Mouse (Mus musculus) liver, embryonic 13.5 days (tissue): ENCODE results near the gene Mgme1. TPM values are rescaled to one million over a fixed set of nuclear protein-coding genes. Genes with fewer than 3 reads are reported as not detected.
A peak's percentile ranks its signal among the peaks of the same experiment; 100 is the strongest.

Experiments
- ATAC-seq: fragments of 200-750 bp; cut with Nextera tagmentation; 2 replicates; pipeline ENCODE4 v1.8.0; 2017; ENCODE audit warnings: low read depth, mild to moderate bottlenecking, moderate number of reproducible peaks, moderate library complexity
- DNase-seq: peaks from one replicate; pipeline ENCODE4 v3.0.0; 2022
- H3K27ac ChIP-seq: fragments of 300-500 bp; sonication (generic); 2 replicates; pipeline ENCODE4 v1.5.1; 2015; ENCODE audit warnings: moderate library complexity, mild to moderate bottlenecking, inconsistent platforms
- H3K27me3 ChIP-seq: fragments of 300-500 bp; sonication (generic); 2 replicates; pipeline ENCODE4 v1.6.1; 2015; ENCODE audit warnings: mild to moderate bottlenecking, inconsistent platforms
- H3K36me3 ChIP-seq: fragments of 300-500 bp; sonication (generic); 2 replicates; pipeline ENCODE4 v1.6.1; 2015; ENCODE audit warnings: mild to moderate bottlenecking, inconsistent platforms
- H3K4me1 ChIP-seq: fragments of 300-500 bp; sonication (generic); replicated peaks from 2 replicates; pipeline ENCODE4 v1.6.1; 2015; ENCODE audit warnings: inconsistent platforms
- H3K4me2 ChIP-seq: fragments of 300-500 bp; sonication (generic); 2 replicates; pipeline ENCODE4 v1.6.1; 2015; ENCODE audit warnings: inconsistent platforms, mild to moderate bottlenecking, moderate library complexity
- H3K4me3 ChIP-seq: fragments of 300-500 bp; sonication (generic); replicated peaks from 2 replicates; pipeline ENCODE4 v1.5.1; 2015; ENCODE audit warnings: mild to moderate bottlenecking, inconsistent platforms
- H3K9ac ChIP-seq: fragments of 300-500 bp; sonication (generic); 2 replicates; pipeline ENCODE4 v1.6.1; 2015; ENCODE audit warnings: mild to moderate bottlenecking, inconsistent platforms
- H3K9me3 ChIP-seq: fragments of 300-500 bp; sonication (generic); replicated peaks from 2 replicates; pipeline ENCODE4 v1.6.1; 2016; ENCODE audit warnings: inconsistent platforms
- WGBS: fragments of 180-500 bp; shearing (Covaris S2); methylation state at CpG from one replicate; pipeline ENCODE4 v1.1.7; 2015; ENCODE audit not compliant: insufficient replicate concordance; 5-methylcytosine and 5-hydroxymethylcytosine counted together
- polyA plus RNA-seq: library from polyadenylated mRNA; unstranded; fragments of >200 nt; fragmentation: Nextera tagmentation; extraction: Ambion mirVana; gene quantifications from 2 replicates; pipeline ENCODE4 v1.2.1, GENCODE M21; 2015

Gene Mgme1
- polyA plus RNA-seq, 1 experiment from 2014 or later, result 14.0 TPM

GRCm38 (mm10) chr2:144279742-144280141 lies 9.3 kb downstream of the Mgme1 start:
- ATAC-seq (no peak), DNase-seq (no peak)
- peaks cover 39% of the 10 kb centered on the region for H3K36me3 ChIP-seq
- H3K27ac ChIP-seq, result no peak overlapping the region
- H3K9me3 ChIP-seq, result no peaks in the 10 kb centered on the region
- no peak overlapping the region for H3K4me3 ChIP-seq
- 71% methylated on average over 5 of the region's 5 CpGs for WGBS
- H3K4me2 ChIP-seq, result no peak overlapping the region
- H3K4me1 ChIP-seq, result peaks cover 16% of the 10 kb centered on the region
- H3K27me3 ChIP-seq, result no peaks in the 10 kb centered on the region
- no peak overlapping the region for H3K9ac ChIP-seq

- Histone ChIP-seq H3K4me1 (peaks cover 8% of the 10 kb centered on the region), H3K9ac (no peak overlapping the region), H3K36me3 (peaks cover 37% of the 10 kb centered on the region), H3K4me2 (no peak overlapping the region), H3K27me3 (no peaks in the 10 kb centered on the region), H3K4me3 (no peak overlapping the region), H3K27ac (no peak overlapping the region), H3K9me3 (no peaks in the 10 kb centered on the region)
- 78% methylated on average over 3 of the region's 3 CpGs for WGBS
- ATAC-seq (no peak), DNase-seq (no peak)
Measured at GRCm38 (mm10) chr2:144280568-144280967, 10.1 kb downstream of the Mgme1 start.

DNA sequence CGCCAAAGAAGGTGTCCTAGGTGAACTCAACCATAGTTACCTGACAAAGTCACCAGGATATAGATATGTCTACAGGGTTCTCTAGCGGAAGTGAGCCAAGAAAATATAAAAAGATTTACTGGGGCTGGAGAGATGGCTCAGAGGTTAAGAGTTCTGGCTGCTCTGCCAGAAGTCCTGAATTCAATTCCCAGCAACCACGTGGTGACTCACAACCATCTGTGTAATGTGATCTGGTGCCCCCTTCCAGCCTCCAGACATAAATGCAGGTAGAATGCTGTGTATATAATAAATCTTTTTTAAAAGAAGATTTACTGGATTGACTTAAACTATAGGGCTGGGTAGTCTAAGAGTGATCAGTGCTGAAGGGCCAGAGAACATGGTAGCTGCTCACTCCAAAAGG lies 11.0 kb downstream of the Mgme1 start:
- Histone ChIP-seq H3K9me3 (no peaks in the 10 kb centered on the region), H3K27me3 (no peaks in the 10 kb centered on the region), H3K27ac (no peak overlapping the region), H3K4me2 (no peak overlapping the region), H3K4me1 (peaks cover under 1% of the 10 kb centered on the region), H3K36me3 (peaks cover 33% of the 10 kb centered on the region), H3K4me3 (no peak overlapping the region), H3K9ac (no peak overlapping the region)
- 64% methylated on average over 3 of the region's 3 CpGs for WGBS
- ATAC-seq (no peak), DNase-seq (no peak)

GRCm38 (mm10) chr2:144290321-144290720 lies 19.9 kb downstream of the Mgme1 start:
- no peak for ATAC-seq
- 70% methylated on average over 7 of the region's 7 CpGs for WGBS

GRCm38 (mm10) chr2:144291600-144292305 lies 21.3 kb downstream of the Mgme1 start:
- ATAC-seq, result no peak
- no peak overlapping the region for H3K4me2 ChIP-seq
- no peaks in the 10 kb centered on the region for H3K9me3 ChIP-seq
- no peak overlapping the region for H3K9ac ChIP-seq
- no peak overlapping the region for H3K4me3 ChIP-seq
- no peak overlapping the region for H3K27ac ChIP-seq
- H3K27me3 ChIP-seq, result no peaks in the 10 kb centered on the region
- WGBS, result 73% methylated on average over 11 of the region's 11 CpGs
- H3K36me3 ChIP-seq, result no peaks in the 10 kb centered on the region
- H3K4me1 ChIP-seq, result no peaks in the 10 kb centered on the region; the same call in 1 of the 2 replicates
- DNase-seq, result no peak

More at GRCm38 (mm10) chr2:144290321-144290720, 19.9 kb downstream of the Mgme1 start:
- Histone ChIP-seq H3K4me1 (no peaks in the 10 kb centered on the region; the same call in 1 of the 2 replicates), H3K4me2 (no peak overlapping the region), H3K9ac (no peak overlapping the region), H3K9me3 (no peaks in the 10 kb centered on the region), H3K27me3 (no peaks in the 10 kb centered on the region), H3K4me3 (no peak overlapping the region), H3K27ac (no peak overlapping the region), H3K36me3 (no peaks in the 10 kb centered on the region)
- DNase-seq, result no peak

GRCm38 (mm10) chr2:144295145-144295735 lies 24.8 kb downstream of the Mgme1 start:
- H3K27ac ChIP-seq, result no peak overlapping the region
- WGBS, result 37% methylated on average over 9 of the region's 9 CpGs
- no peak for ATAC-seq

DNA sequence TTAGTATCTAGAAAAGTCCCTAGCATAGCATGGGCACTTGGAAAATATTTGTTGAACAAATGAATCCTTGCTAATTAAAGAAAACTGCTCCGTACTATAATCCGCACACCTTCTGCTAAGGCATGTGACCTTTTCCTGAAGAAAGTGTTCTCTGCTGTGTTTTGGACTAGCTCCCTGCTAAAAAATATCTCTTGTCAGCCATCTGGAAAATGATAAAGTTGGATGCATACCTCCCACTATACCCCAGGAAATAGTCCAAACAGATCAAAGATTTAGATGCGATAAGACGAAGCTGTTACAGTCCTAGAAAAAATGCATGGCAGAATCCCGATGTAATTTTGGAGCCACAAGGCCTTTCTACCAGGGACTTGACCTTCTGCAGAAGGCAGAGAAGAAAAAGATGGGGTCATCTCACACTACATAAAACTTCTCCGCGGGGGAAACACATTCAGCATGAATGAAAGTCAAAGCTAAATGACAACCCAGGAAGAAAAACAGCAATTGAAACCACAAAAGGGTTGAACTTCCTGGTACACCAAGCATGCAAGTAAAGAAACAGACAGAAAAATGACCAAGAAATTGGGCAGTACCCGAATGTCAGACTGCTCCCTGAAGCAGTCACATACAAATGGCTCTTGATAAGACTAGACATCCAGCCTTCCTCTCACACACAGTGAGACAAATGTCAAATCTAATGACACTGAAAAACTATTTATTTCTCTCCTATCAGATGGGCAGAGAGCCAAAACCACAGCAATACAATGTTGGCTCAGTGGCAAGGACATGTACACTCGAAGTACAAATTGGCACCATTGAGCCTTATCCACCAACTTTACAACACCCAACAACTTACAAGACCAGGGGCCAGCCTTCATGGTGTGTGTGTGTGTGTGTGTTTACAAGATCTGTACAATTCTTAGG lies 29.5 kb downstream of the Mgme1 start:
- DNase-seq (no peak), ATAC-seq (no peak)
- Histone ChIP-seq H3K4me2 (no peak overlapping the region), H3K36me3 (no peaks in the 10 kb centered on the region), H3K27me3 (no peaks in the 10 kb centered on the region), H3K4me1 (peaks cover 7% of the 10 kb centered on the region; the same call in 1 of the 2 replicates), H3K27ac (no peak overlapping the region), H3K4me3 (no peak overlapping the region), H3K9ac (no peak overlapping the region), H3K9me3 (no peaks in the 10 kb centered on the region)
- 44% methylated on average over 9 of the region's 9 CpGs for WGBS

More at GRCm38 (mm10) chr2:144295145-144295735, 24.8 kb downstream of the Mgme1 start:
- H3K4me1 ChIP-seq, result peaks cover 4% of the 10 kb centered on the region; the same call in 1 of the 2 replicates
- no peaks in the 10 kb centered on the region for H3K27me3 ChIP-seq
- H3K9me3 ChIP-seq, result no peaks in the 10 kb centered on the region
- no peak overlapping the region for H3K9ac ChIP-seq
- H3K36me3 ChIP-seq, result no peaks in the 10 kb centered on the region
- H3K4me2 ChIP-seq, result no peak overlapping the region
- H3K4me3 ChIP-seq, result no peak overlapping the region
- DNase-seq, result no peak

GRCm38 (mm10) chr2:144301101-144301500 lies 30.6 kb downstream of the Mgme1 start:
- no peaks in the 10 kb centered on the region for H3K27me3 ChIP-seq
- no peak for ATAC-seq
- H3K4me2 ChIP-seq, result no peak overlapping the region
- 0 out of 2 replicates have a peak, but pooled peaks cover 7% of the 10 kb centered on the region for H3K4me1 ChIP-seq
- DNase-seq, result no peak
- H3K9ac ChIP-seq, result no peak overlapping the region
- H3K36me3 ChIP-seq, result no peaks in the 10 kb centered on the region
- H3K27ac ChIP-seq, result no peak overlapping the region
- WGBS, result 92% methylated on average over 11 of the region's 11 CpGs
- no peak overlapping the region for H3K4me3 ChIP-seq
- H3K9me3 ChIP-seq, result no peaks in the 10 kb centered on the region

- H3K4me3 ChIP-seq, result no peak overlapping the region
- DNase-seq, result no peak
- 66% methylated on average over 18 of the region's 18 CpGs for WGBS
- no peaks in the 10 kb centered on the region for H3K36me3 ChIP-seq
- H3K27me3 ChIP-seq, result no peaks in the 10 kb centered on the region
- ATAC-seq, result no peak
- no peaks in the 10 kb centered on the region for H3K9me3 ChIP-seq
- no peak overlapping the region for H3K27ac ChIP-seq
- H3K4me2 ChIP-seq, result no peak overlapping the region
- 0 out of 2 replicates have a peak, but pooled peaks cover 4% of the 10 kb centered on the region for H3K4me1 ChIP-seq
- no peak overlapping the region for H3K9ac ChIP-seq
Measured at GRCm38 (mm10) chr2:144305721-144306294, 35.3 kb downstream of the Mgme1 start.

GRCm38 (mm10) chr2:144308561-144308960 lies 38.1 kb downstream of the Mgme1 start:
- ATAC-seq (0 out of 2 replicates have a peak, but pooled peaks have one; percentile 18), DNase-seq (no peak)
- Histone ChIP-seq H3K27ac (no peak overlapping the region), H3K27me3 (no peaks in the 10 kb centered on the region), H3K9ac (no peak overlapping the region), H3K4me3 (no peak overlapping the region), H3K36me3 (no peaks in the 10 kb centered on the region), H3K4me1 (0 out of 2 replicates have a peak, but pooled peaks cover 4% of the 10 kb centered on the region), H3K9me3 (no peaks in the 10 kb centered on the region), H3K4me2 (peak overlapping the region; percentile 15; the same call in 1 of the 2 replicates)
- 42% methylated on average over 8 of the region's 8 CpGs for WGBS

DNA sequence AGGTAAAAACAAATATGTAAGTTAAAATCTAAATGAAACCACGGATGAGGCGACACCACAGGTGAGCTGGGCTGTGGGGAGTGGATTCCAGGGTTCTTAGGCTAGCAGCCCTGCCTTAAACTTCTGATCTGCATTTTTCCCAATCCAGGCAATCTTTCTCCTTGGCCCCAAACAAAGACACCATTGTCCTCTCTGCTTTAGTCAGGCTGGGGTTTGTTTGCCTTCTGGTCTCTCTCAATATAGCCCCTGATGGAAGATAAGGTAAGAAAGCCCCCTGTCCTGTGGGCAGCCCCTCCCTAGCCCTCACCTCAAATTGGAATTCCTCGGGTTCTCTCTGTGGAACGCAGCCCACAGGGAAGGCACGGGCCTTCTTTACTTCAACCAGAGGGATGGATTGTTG lies 39.8 kb downstream of the Mgme1 start:
- ATAC-seq (no peak), DNase-seq (no peak)
- no peak overlapping the region for H3K4me3 ChIP-seq
- no peaks in the 10 kb centered on the region for H3K36me3 ChIP-seq
- WGBS, result 51% methylated on average over 5 of the region's 5 CpGs
- no peak overlapping the region for H3K9ac ChIP-seq
- no peak overlapping the region for H3K27ac ChIP-seq
- no peaks in the 10 kb centered on the region for H3K9me3 ChIP-seq
- no peaks in the 10 kb centered on the region for H3K27me3 ChIP-seq
- H3K4me1 ChIP-seq, result 0 out of 2 replicates have a peak, but pooled peaks cover 4% of the 10 kb centered on the region
- no peak overlapping the region for H3K4me2 ChIP-seq
